Mouse (Mus musculus): ENCODE data around the gene Hdac4. TPM values are rescaled to one million over a fixed set of nuclear protein-coding genes. Genes with fewer than 3 reads are reported as not detected.

Gene Hdac4
- polyA plus RNA-seq, 1 experiment from 2014 or later, result 31.2 TPM

DNA sequence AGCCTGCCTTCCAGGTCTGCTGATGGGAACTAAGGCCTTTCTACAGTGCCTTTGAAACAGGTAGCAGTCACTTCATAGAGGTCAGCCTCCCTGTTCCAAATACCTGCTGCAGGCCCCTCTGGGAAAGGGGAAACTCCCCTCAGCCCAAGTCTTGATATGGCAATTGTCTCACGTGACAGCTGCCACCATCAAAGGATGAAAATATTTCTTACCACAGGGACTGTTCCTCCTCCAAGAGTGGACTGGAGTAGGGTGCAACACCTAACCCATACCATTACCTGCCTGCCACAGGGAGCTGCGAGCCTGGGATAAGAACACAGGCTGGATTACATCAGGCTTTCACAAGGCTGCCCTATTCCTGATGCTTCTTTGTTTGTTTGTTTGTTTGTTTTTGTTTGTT is 88.0 kb downstream of the Hdac4 start:
- H3K9ac ChIP-seq (replicated peaks), result no peak overlapping the region
- H3K27ac ChIP-seq (replicated peaks), result no peak overlapping the region
- no peaks in the 10 kb centered on the region for H3K36me3 ChIP-seq
- H3K4me1 ChIP-seq, result peaks cover 10% of the 10 kb centered on the region; the same call in 1 of the 2 replicates
- 90% methylated on average over 2 of the region's 2 CpGs for whole genome bisulfite sequencing
- no peaks in the 10 kb centered on the region for H3K9me3 ChIP-seq (replicated peaks)
- no peak overlapping the region for H3K4me3 ChIP-seq (replicated peaks)
- H3K4me2 ChIP-seq, result no peak overlapping the region
- no peak for ATAC-seq (ENCODE audit: low FRiP score)
- no peaks in the 10 kb centered on the region for H3K27me3 ChIP-seq (replicated peaks)

DNA sequence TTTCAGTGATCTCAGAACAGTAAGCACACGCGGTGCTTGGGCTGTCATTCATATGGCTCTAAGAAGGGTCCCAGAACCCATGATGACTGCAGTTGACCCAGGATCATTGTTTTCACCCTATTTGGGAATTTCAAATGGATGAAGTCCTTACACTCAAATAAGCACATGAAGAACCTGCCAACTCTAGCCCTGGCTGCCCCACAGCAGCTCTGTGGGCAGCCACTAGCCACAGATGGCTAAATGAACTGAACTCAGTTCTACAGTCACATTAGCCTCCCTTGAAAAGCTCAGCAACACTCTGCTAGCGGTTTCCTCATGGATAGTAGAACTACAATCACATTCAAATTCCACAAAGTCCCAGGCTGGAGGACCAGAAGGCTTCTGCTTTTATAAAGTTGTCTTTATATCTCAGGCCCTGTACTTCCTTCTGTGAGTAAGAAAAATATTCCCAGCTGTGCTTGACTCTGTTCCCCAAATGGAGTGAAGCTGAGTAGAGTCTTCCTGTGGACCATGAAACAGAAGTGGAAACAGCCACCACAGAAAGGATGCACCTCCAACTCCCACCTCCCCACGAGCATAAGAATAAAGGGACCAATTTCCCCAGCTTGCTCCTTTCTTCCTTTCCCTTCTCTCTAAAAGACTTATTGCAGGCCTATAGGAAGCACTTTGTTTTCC is 88.9 kb downstream of the Hdac4 start:
- Histone ChIP-seq H3K9ac (replicated peaks) (no peak overlapping the region), H3K9me3 (replicated peaks) (no peaks in the 10 kb centered on the region), H3K27me3 (replicated peaks) (no peaks in the 10 kb centered on the region), H3K36me3 (no peaks in the 10 kb centered on the region), H3K4me2 (no peak overlapping the region), H3K4me1 (peaks cover 10% of the 10 kb centered on the region; the same call in 1 of the 2 replicates), H3K27ac (replicated peaks) (no peak overlapping the region), H3K4me3 (replicated peaks) (no peak overlapping the region)
- ATAC-seq (ENCODE audit: low FRiP score), result no peak
- WGBS, result 90% methylated on average over 4 of the region's 4 CpGs

DNA sequence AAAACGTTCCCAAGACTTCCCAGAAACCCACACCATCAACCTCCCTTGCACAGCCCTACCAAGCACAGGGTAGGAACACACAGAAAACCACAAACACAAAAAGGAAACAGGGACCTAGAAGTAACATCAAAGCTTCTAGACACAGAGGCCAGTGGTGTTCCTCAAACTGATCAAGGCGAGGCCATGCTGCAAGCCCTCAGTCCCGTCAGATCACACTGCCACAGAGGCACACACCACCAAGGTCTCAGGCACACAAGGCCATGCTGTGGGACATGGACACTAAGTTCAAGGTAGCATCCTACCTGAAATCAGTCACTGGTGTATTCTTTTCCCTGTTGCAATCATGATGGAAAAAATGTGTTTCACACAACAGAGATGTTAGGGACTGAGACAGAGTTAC is 90.8 kb downstream of the Hdac4 start:
- Histone ChIP-seq H3K4me1 (peaks cover 17% of the 10 kb centered on the region; the same call in 1 of the 2 replicates), H3K9ac (replicated peaks) (no peak overlapping the region)

DNA sequence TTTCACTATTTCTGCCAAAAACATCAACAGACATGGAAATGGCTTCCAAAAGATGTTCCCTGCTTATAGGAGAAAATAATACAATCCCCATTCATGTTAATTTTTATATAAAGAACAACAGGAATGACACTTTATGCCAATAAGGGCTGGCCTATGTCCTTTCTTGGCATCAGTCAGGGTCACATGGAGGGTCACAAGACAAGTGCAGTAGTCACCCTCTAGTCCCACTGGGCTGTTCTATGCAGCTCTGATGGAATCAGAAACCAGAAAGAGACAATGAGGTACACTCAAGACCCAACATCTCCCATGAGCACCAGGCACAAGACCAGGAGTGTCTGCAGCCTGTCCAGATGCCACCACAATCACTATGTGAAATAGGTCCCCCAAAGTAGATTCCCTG is 91.5 kb downstream of the Hdac4 start:
- Histone ChIP-seq H3K9ac (replicated peaks) (no peak overlapping the region), H3K27ac (replicated peaks) (no peak overlapping the region), H3K4me3 (replicated peaks) (no peak overlapping the region), H3K4me1 (peaks cover 19% of the 10 kb centered on the region; the same call in 1 of the 2 replicates), H3K27me3 (replicated peaks) (no peaks in the 10 kb centered on the region), H3K4me2 (no peak overlapping the region), H3K36me3 (no peaks in the 10 kb centered on the region), H3K9me3 (replicated peaks) (no peaks in the 10 kb centered on the region)
- ATAC-seq (ENCODE audit: low FRiP score), result no peak

More for the DNA sequence above, 90.8 kb downstream of the Hdac4 start:
- Histone ChIP-seq H3K4me2 (no peak overlapping the region), H3K36me3 (no peaks in the 10 kb centered on the region), H3K27ac (replicated peaks) (no peak overlapping the region), H3K27me3 (replicated peaks) (no peaks in the 10 kb centered on the region), H3K4me3 (replicated peaks) (no peak overlapping the region), H3K9me3 (replicated peaks) (no peaks in the 10 kb centered on the region)
- no peak for ATAC-seq (ENCODE audit: low FRiP score)
- WGBS, result 86% methylated on average over 3 of the region's 3 CpGs

GRCm38 (mm10) chr1:92103377-92103776 is 92.1 kb downstream of the Hdac4 start:
- H3K9ac ChIP-seq (replicated peaks), result no peak overlapping the region
- H3K9me3 ChIP-seq (replicated peaks), result no peaks in the 10 kb centered on the region
- no peak overlapping the region for H3K27ac ChIP-seq (replicated peaks)
- no peak overlapping the region for H3K4me3 ChIP-seq (replicated peaks)
- no peaks in the 10 kb centered on the region for H3K36me3 ChIP-seq
- peaks cover 17% of the 10 kb centered on the region; the same call in 1 of the 2 replicates for H3K4me1 ChIP-seq
- no peak for ATAC-seq (ENCODE audit: low FRiP score)
- 75% methylated on average over 3 of the region's 3 CpGs for WGBS
- H3K4me2 ChIP-seq, result no peak overlapping the region
- no peaks in the 10 kb centered on the region for H3K27me3 ChIP-seq (replicated peaks)

DNA sequence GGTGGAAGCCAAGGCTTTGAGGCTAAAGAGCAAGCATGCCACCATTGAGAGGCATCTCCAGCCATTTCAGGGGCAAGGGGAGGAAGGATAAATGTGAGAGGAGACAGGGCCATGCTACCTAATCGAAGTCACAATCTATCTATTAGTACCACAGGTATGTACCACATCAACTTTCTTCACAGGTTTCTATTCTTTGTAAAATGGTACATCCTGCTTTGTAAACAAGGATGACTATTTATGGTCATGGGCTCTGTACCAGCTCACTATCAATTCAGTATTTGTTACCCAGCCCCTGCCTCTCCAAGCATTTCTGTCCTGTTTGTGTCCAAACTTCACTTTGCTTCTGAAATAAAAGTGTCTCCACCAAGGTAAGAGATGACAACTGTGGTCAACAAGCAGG is 92.7 kb downstream of the Hdac4 start:
- no peak overlapping the region for H3K27ac ChIP-seq (replicated peaks)
- H3K27me3 ChIP-seq (replicated peaks), result no peaks in the 10 kb centered on the region
- no peaks in the 10 kb centered on the region for H3K9me3 ChIP-seq (replicated peaks)
- no peak overlapping the region for H3K4me2 ChIP-seq
- no peak overlapping the region for H3K9ac ChIP-seq (replicated peaks)
- WGBS, result 100% methylated on average over 1 of the region's 1 CpGs
- no peaks in the 10 kb centered on the region for H3K36me3 ChIP-seq
- no peak overlapping the region for H3K4me3 ChIP-seq (replicated peaks)
- H3K4me1 ChIP-seq, result peaks cover 15% of the 10 kb centered on the region; the same call in 1 of the 2 replicates
- no peak for ATAC-seq (ENCODE audit: low FRiP score)

GRCm38 (mm10) chr1:92100371-92100891 is 95.1 kb downstream of the Hdac4 start:
- no peak; the same call in 1 of the 2 replicates for ATAC-seq (ENCODE audit: low FRiP score)
- Histone ChIP-seq H3K27ac (replicated peaks) (no peak overlapping the region), H3K27me3 (replicated peaks) (no peaks in the 10 kb centered on the region), H3K9me3 (replicated peaks) (no peaks in the 10 kb centered on the region), H3K36me3 (no peaks in the 10 kb centered on the region), H3K9ac (replicated peaks) (no peak overlapping the region), H3K4me3 (replicated peaks) (no peak overlapping the region), H3K4me1 (peaks cover 15% of the 10 kb centered on the region; the same call in 1 of the 2 replicates), H3K4me2 (no peak overlapping the region)
- 62% methylated on average over 4 of the region's 4 CpGs for WGBS

GRCm38 (mm10) chr1:92099964-92100363 is 95.5 kb downstream of the Hdac4 start:
- Histone ChIP-seq H3K27ac (replicated peaks) (no peak overlapping the region), H3K4me2 (no peak overlapping the region), H3K9ac (replicated peaks) (no peak overlapping the region), H3K4me3 (replicated peaks) (no peak overlapping the region), H3K4me1 (peaks cover 15% of the 10 kb centered on the region; the same call in 1 of the 2 replicates), H3K27me3 (replicated peaks) (no peaks in the 10 kb centered on the region), H3K36me3 (no peaks in the 10 kb centered on the region), H3K9me3 (replicated peaks) (no peaks in the 10 kb centered on the region)
- ATAC-seq (ENCODE audit: low FRiP score), result no peak
- WGBS, result 80% methylated on average over 4 of the region's 4 CpGs

DNA sequence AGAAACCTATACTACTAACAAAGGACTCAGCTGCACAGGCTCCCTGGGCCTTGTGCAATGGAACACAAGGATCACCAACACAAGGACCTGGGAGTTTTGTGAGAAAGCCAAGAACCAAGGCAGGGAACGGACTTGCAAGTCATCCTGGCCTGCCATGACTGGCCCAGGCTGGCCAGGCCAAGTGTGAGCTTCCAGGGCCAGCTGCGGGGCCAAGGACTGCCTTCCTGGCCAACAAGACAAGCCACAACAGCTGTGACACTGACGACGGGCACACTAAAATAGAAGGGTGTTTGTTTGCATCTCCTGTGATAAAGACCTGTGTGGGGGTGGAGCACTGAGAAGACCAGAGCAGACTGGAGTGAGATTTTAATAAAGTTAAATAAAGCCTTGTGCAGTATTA is 96.0 kb downstream of the Hdac4 start:
- Histone ChIP-seq H3K9me3 (replicated peaks) (no peaks in the 10 kb centered on the region), H3K27ac (replicated peaks) (no peak overlapping the region), H3K4me1 (peaks cover 15% of the 10 kb centered on the region; the same call in 1 of the 2 replicates), H3K4me2 (no peak overlapping the region), H3K9ac (replicated peaks) (no peak overlapping the region), H3K4me3 (replicated peaks) (no peak overlapping the region), H3K36me3 (no peaks in the 10 kb centered on the region), H3K27me3 (replicated peaks) (no peaks in the 10 kb centered on the region)
- no peak for ATAC-seq (ENCODE audit: low FRiP score)
- WGBS, result 74% methylated on average over 4 of the region's 4 CpGs

DNA sequence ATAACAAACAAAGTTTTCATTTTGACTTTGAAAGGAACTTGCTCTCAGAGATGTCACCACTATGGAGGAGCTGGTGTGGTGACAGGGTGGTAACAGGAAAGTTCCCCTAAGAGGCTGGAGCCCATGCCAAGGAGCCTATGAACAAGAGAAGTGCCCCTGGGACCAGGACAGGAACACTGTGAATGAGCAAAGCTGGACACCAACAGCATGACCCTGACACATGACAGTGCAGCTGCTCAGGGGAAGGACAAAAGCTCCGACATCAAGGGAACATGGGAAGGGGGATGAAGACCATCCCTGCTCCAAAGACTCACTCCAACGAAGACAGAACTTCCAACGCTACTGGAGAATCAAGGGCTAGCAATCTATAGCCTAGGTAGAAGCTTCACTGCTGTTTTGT is 97.0 kb downstream of the Hdac4 start:
- WGBS, result 84% methylated on average over 3 of the region's 3 CpGs
- H3K4me1 ChIP-seq, result peaks cover 15% of the 10 kb centered on the region; the same call in 1 of the 2 replicates
- no peak overlapping the region for H3K4me3 ChIP-seq (replicated peaks)
- ATAC-seq (ENCODE audit: low FRiP score), result no peak
- H3K36me3 ChIP-seq, result no peaks in the 10 kb centered on the region
- H3K9me3 ChIP-seq (replicated peaks), result no peaks in the 10 kb centered on the region
- no peaks in the 10 kb centered on the region for H3K27me3 ChIP-seq (replicated peaks)
- no peak overlapping the region for H3K4me2 ChIP-seq
- H3K9ac ChIP-seq (replicated peaks), result no peak overlapping the region
- no peak overlapping the region for H3K27ac ChIP-seq (replicated peaks)

DNA sequence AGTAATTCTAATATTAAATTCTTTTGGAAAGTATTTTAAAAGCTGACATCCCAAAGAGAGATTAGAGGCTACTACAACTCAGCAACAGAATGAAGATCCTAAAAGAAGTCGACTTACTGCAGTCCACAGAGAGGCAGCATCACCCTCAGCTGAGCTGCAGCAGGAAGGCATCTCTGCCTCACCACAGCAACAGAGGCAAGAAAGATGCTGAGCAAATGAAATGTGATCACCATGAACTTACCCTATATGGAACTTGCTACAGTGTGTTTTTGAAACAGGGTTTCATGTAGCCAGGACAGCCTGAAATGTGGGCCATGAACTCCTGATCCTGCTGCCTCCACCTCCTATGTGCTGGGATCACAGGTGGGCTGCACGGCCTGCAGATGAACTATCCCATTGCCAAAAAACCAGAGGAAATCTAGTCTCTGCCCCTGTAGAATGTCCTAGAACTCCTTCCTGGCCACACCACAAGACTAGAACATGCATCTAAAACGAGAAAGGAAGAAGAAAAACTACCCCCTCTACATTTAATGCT is 98.4 kb downstream of the Hdac4 start:
- Histone ChIP-seq H3K27me3 (replicated peaks) (no peaks in the 10 kb centered on the region), H3K9ac (replicated peaks) (no peak overlapping the region), H3K27ac (replicated peaks) (no peak overlapping the region), H3K4me3 (replicated peaks) (no peak overlapping the region), H3K4me1 (peaks cover 15% of the 10 kb centered on the region; the same call in 1 of the 2 replicates), H3K4me2 (no peak overlapping the region), H3K9me3 (replicated peaks) (no peaks in the 10 kb centered on the region), H3K36me3 (no peaks in the 10 kb centered on the region)
- no peak for ATAC-seq (ENCODE audit: low FRiP score)
- WGBS, result 77% methylated on average over 3 of the region's 3 CpGs

DNA sequence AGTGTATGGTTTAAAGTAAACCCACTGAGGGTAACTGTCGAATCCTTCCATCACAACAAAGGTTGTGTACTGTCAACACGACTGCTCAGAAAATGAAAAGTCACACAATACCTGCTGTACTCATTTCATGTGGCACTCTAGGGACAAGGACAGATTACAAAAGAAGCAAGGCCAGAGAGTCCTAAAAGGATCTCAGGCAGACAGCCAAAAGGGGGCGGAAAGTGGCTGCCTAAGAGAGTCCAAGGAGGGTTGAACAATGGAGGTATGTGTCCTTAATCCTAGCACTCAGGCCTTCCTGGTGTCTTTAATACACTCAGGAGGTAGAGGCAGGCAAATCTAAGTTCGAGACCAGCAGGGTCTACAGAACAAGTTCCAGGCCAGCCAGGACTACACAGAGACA is 103.2 kb downstream of the Hdac4 start:
- peaks cover 8% of the 10 kb centered on the region; the same call in 1 of the 2 replicates for H3K4me1 ChIP-seq
- no peak for ATAC-seq (ENCODE audit: low FRiP score)
- H3K4me2 ChIP-seq, result no peak overlapping the region
- H3K36me3 ChIP-seq, result no peaks in the 10 kb centered on the region
- no peak overlapping the region for H3K27ac ChIP-seq (replicated peaks)
- no peaks in the 10 kb centered on the region for H3K9me3 ChIP-seq (replicated peaks)
- H3K27me3 ChIP-seq (replicated peaks), result no peaks in the 10 kb centered on the region
- WGBS, result 89% methylated on average over 4 of the region's 4 CpGs
- H3K9ac ChIP-seq (replicated peaks), result no peak overlapping the region
- H3K4me3 ChIP-seq (replicated peaks), result no peak overlapping the region
